In genomic region chr5:135241474-135241873, GRCm38 (mm10) we compare ENCODE assay signal across 27 mouse cellular contexts. TPM values are rescaled to one million over a fixed set of nuclear protein-coding genes. Genes with fewer than 3 reads are reported as not detected.
A peak's percentile ranks its signal among the peaks of the same experiment; 100 is the strongest.
DNase-seq lines count a peak whose midpoint lies in the region; ATAC-seq and TF ChIP-seq lines count a peak whose summit lies in the region.
"Had no signal": no experiment of that assay in that cellular context is flagged by ENCODE, and none has a peak within 500 bp of the region (broad histone marks: within the 10 kb centered on the region; RNA-seq: fewer than 3 reads in every experiment).

No protein-coding gene starts in this region.

- ATAC-seq in heart, embryonic 12.5 days (ENCODE audit: insufficient number of reproducible peaks, low FRiP score) = no peak
- no peak for ATAC-seq in heart, embryonic 15.5 days (replicated peaks; ENCODE audit: insufficient number of reproducible peaks, insufficient read depth, low FRiP score, low read depth)
- ATAC-seq in limb, embryonic 15.5 days (ENCODE audit: insufficient number of reproducible peaks, low FRiP score, low TSS enrichment, low read depth) = no peak
- ATAC-seq: forebrain, embryonic 13.5 days; forebrain, embryonic 16.5 days; hindbrain, embryonic 16.5 days; intestine, embryonic 15.5 days; Patski had no signal

- no peaks in the 10 kb centered on the region for H3K79me2 ChIP-seq in heart, adult 2 months (replicated peaks; ENCODE audit: control insufficient read depth, insufficient read depth, low read length)

- intact Hi-C loops in heart, adult 2 months (cut with DNase I) = no loop called here
- intact Hi-C loops in heart, postnatal 10 days (cut with DNase I) = no loop called here

- peak overlapping the region; percentile 36 for H3K27ac ChIP-seq in heart, adult 2 months
- peak overlapping the region; percentile 95 for H3K27ac ChIP-seq in heart, embryonic 12.5 days (ENCODE audit: poor library complexity, severe bottlenecking)
- peak overlapping the region; percentile 89 for H3K27ac ChIP-seq in heart, embryonic 15.5 days
- H3K27ac ChIP-seq in limb, embryonic 15.5 days = 0 out of 2 replicates have a peak overlapping the region, but pooled peaks have one; percentile 13
- no peak overlapping the region for H3K27ac ChIP-seq in limb, embryonic 10.5 days
- H3K27ac ChIP-seq: forebrain, embryonic 10.5 days; forebrain, embryonic 13.5 days; hindbrain, embryonic 10.5 days; hindbrain, embryonic 13.5 days; intestine, embryonic 15.5 days; kidney, embryonic 15.5 days had no signal

- no peaks in the 10 kb centered on the region for H3K9me3 ChIP-seq in heart, embryonic 12.5 days (replicated peaks)
- no peaks in the 10 kb centered on the region for H3K9me3 ChIP-seq in heart, embryonic 15.5 days (replicated peaks)
- no peaks in the 10 kb centered on the region for H3K9me3 ChIP-seq in limb, embryonic 15.5 days
- no peaks in the 10 kb centered on the region for H3K9me3 ChIP-seq in limb, embryonic 10.5 days (replicated peaks)
- H3K9me3 ChIP-seq: forebrain, embryonic 10.5 days; forebrain, embryonic 13.5 days; G1E; hindbrain, embryonic 10.5 days; hindbrain, embryonic 13.5 days; intestine, embryonic 15.5 days; kidney, embryonic 15.5 days had no signal

- no peak for DNase-seq in heart, adult 2 months
- DNase-seq in heart, adult 18-20 months = no peak
- no peak for DNase-seq in heart, adult 8-10 months (ENCODE audit: low spot score)
- DNase-seq in heart, postnatal 10 days = no peak
- no peak for DNase-seq in limb, embryonic 10.5 days (ENCODE audit: low spot score)
- DNase-seq: adrenal gland, postnatal 10 days; adrenal gland, postnatal 36 days; B cell, adult 2 months; cerebellum, adult 18-20 months; cerebellum, adult 9-10 months; cerebellum, postnatal 14 days; kidney, adult 11 months; kidney, adult 8-10 months had no signal

- peaks cover 12% of the 10 kb centered on the region for H3K36me3 ChIP-seq in heart, adult 2 months (ENCODE audit: control insufficient read depth, insufficient read depth, low read length)
- peaks cover 96% of the 10 kb centered on the region for H3K36me3 ChIP-seq in heart, embryonic 12.5 days
- peaks cover 94% of the 10 kb centered on the region for H3K36me3 ChIP-seq in heart, embryonic 15.5 days
- H3K36me3 ChIP-seq in limb, embryonic 15.5 days = peaks cover 96% of the 10 kb centered on the region
- peaks cover 100% of the 10 kb centered on the region for H3K36me3 ChIP-seq in limb, embryonic 10.5 days

- H3K4me3 ChIP-seq in heart, adult 2 months = no peak overlapping the region
- no peak overlapping the region for H3K4me3 ChIP-seq in heart, embryonic 12.5 days
- H3K4me3 ChIP-seq in heart, embryonic 15.5 days = no peak overlapping the region
- H3K4me3 ChIP-seq in limb, embryonic 15.5 days = no peak overlapping the region
- no peak overlapping the region for H3K4me3 ChIP-seq in limb, embryonic 10.5 days
- H3K4me3 ChIP-seq: forebrain, embryonic 10.5 days; forebrain, embryonic 13.5 days; hindbrain, embryonic 10.5 days; hindbrain, embryonic 13.5 days; intestine, embryonic 15.5 days; kidney, embryonic 15.5 days had no signal

- no peak for TF ChIP-seq POLR2A in heart, adult 2 months (IDR thresholded peaks at IDR 0.05; ENCODE audit: insufficient read depth, low read depth, low read length)

- peak overlapping the region; percentile 5 for H3K4me2 ChIP-seq in heart, embryonic 12.5 days
- peak overlapping the region; percentile 27; the same call in 1 of the 2 replicates for H3K4me2 ChIP-seq in heart, embryonic 15.5 days
- no peak overlapping the region for H3K4me2 ChIP-seq in limb, embryonic 15.5 days
- H3K4me2 ChIP-seq: forebrain, embryonic 13.5 days; hindbrain, embryonic 13.5 days; intestine, embryonic 15.5 days; kidney, embryonic 15.5 days had no signal

- H3K4me1 ChIP-seq in heart, adult 2 months (ENCODE audit: control insufficient read depth, insufficient read depth, low read length) = peaks cover 2% of the 10 kb centered on the region; the same call in 1 of the 2 replicates
- peaks cover 41% of the 10 kb centered on the region for H3K4me1 ChIP-seq in heart, embryonic 12.5 days (replicated peaks)
- H3K4me1 ChIP-seq in heart, embryonic 15.5 days (replicated peaks) = peaks cover 32% of the 10 kb centered on the region
- H3K4me1 ChIP-seq in limb, embryonic 15.5 days = peaks cover 14% of the 10 kb centered on the region
- H3K4me1 ChIP-seq in limb, embryonic 10.5 days = no peaks in the 10 kb centered on the region
- H3K4me1 ChIP-seq: intestine, embryonic 15.5 days; kidney, embryonic 15.5 days had no signal

- no peaks in the 10 kb centered on the region for H3K27me3 ChIP-seq in heart, adult 2 months (ENCODE audit: control insufficient read depth, insufficient read depth, low read length)
- H3K27me3 ChIP-seq in heart, embryonic 12.5 days (replicated peaks) = no peaks in the 10 kb centered on the region
- no peaks in the 10 kb centered on the region for H3K27me3 ChIP-seq in heart, embryonic 15.5 days
- no peaks in the 10 kb centered on the region for H3K27me3 ChIP-seq in limb, embryonic 15.5 days
- H3K27me3 ChIP-seq in limb, embryonic 10.5 days (ENCODE audit: low read depth, poor library complexity, severe bottlenecking) = no peaks in the 10 kb centered on the region
- H3K27me3 ChIP-seq: CH12.LX; forebrain, embryonic 13.5 days; hindbrain, embryonic 13.5 days; intestine, embryonic 15.5 days; kidney, embryonic 15.5 days; Patski had no signal

- no peak for TF ChIP-seq EP300 in heart, adult 2 months (IDR thresholded peaks at IDR 0.05; ENCODE audit: insufficient read depth, low read depth, low read length)

- 48% methylated on average over 1 of the region's 1 CpGs for WGBS in heart, adult 2 months
- WGBS in heart, embryonic 12.5 days = 50% methylated on average over 1 of the region's 1 CpGs
- 50% methylated on average over 1 of the region's 1 CpGs for WGBS in heart, embryonic 15.5 days
- 65% methylated on average over 1 of the region's 1 CpGs for WGBS in limb, embryonic 15.5 days
- 85% methylated on average over 1 of the region's 1 CpGs for WGBS in limb, embryonic 10.5 days

- no peak overlapping the region for H3K9ac ChIP-seq in heart, adult 2 months (ENCODE audit: low read depth, low read length)
- H3K9ac ChIP-seq in heart, embryonic 12.5 days = 0 out of 2 replicates have a peak overlapping the region, but pooled peaks have one; percentile 2
- no peak overlapping the region for H3K9ac ChIP-seq in heart, embryonic 15.5 days
- H3K9ac ChIP-seq in limb, embryonic 15.5 days = no peak overlapping the region
- H3K9ac ChIP-seq: forebrain, embryonic 13.5 days; hindbrain, embryonic 13.5 days; intestine, embryonic 15.5 days; kidney, embryonic 15.5 days had no signal

- TF ChIP-seq CTCF in heart, adult 2 months (IDR thresholded peaks at IDR 0.05) = no peak

RNA-seq across cellular contexts. Expression of gene Fzd9, which starts 9.6 kb away (rescaled TPM):
- 1 to 10 TPM in 1 of 2 experiments, under 1 TPM in 1; 0.78 to 1.3 TPM for total RNA-seq in heart, adult 2 months (2021)
- polyA plus RNA-seq in heart, adult 2 months (2012; rRNA removed) = 1.8 TPM in 2 replicates
- total RNA-seq in heart, adult 18-20 months (2021) = 1 to 10 TPM; 1.6 to 2.2 TPM
- 6.5 and 7.7 TPM in 2 replicates for polyA plus RNA-seq in heart, embryonic 12.5 days (2016; fragmentation: Nextera tagmentation; extraction: Ambion mirVana)
- 1 to 10 TPM; 1.3 to 1.9 (median 1.6) TPM for total RNA-seq in heart, adult 8-10 months (2022)
- polyA plus RNA-seq in heart, embryonic 15.5 days (2015; fragmentation: Nextera tagmentation; extraction: Ambion mirVana) = 5.0 and 7.4 TPM in 2 replicates
- under 1 TPM; 0.55 to 0.84 TPM for total RNA-seq in heart, postnatal 10 days (2021)
- polyA plus RNA-seq in limb, embryonic 15.5 days (2015; fragmentation: Nextera tagmentation; extraction: Ambion mirVana) = 18.6 and 23.3 TPM in 2 replicates
- polyA plus RNA-seq in limb, embryonic 10.5 days (2016; fragmentation: Nextera tagmentation; extraction: Ambion mirVana) = 0.25 and 1.7 TPM in 2 replicates
- total RNA-seq: CH12.LX, G1E had no signal

RNA-seq across cellular contexts. Expression of gene Baz1b, which starts 54.4 kb away (rescaled TPM):
- 10 to 100 TPM; 42.3 to 46.1 TPM for total RNA-seq in heart, adult 2 months (2021)
- polyA plus RNA-seq in heart, adult 2 months (2012; rRNA removed) = 13.9 and 20.8 TPM in 2 replicates
- total RNA-seq in heart, adult 18-20 months (2021) = 10 to 100 TPM; 39.2 to 43.7 TPM
- 37.2 and 38.4 TPM in 2 replicates for polyA plus RNA-seq in heart, embryonic 12.5 days (2016; fragmentation: Nextera tagmentation; extraction: Ambion mirVana)
- total RNA-seq in heart, adult 8-10 months (2022) = 10 to 100 TPM; 40.4 to 48.7 (median 43.6) TPM
- polyA plus RNA-seq in heart, embryonic 15.5 days (2015; fragmentation: Nextera tagmentation; extraction: Ambion mirVana) = 20.9 and 25.8 TPM in 2 replicates
- total RNA-seq in heart, postnatal 10 days (2021) = 10 to 100 TPM; 41.6 to 48.5 TPM
- polyA plus RNA-seq in limb, embryonic 15.5 days (2015; fragmentation: Nextera tagmentation; extraction: Ambion mirVana) = 34.3 and 38.4 TPM in 2 replicates
- 58.1 and 68.3 TPM in 2 replicates for polyA plus RNA-seq in limb, embryonic 10.5 days (2016; fragmentation: Nextera tagmentation; extraction: Ambion mirVana)
